In genomic region chr1:23492981-23493380, GRCm38 (mm10) we compare ENCODE assay signal across 17 mouse cellular contexts.
A peak's percentile ranks its signal among the peaks of the same experiment; 100 is the strongest.
DNase-seq lines count a peak whose midpoint lies in the region.
"Had no signal": no experiment of that assay in that cellular context is flagged by ENCODE, and none has a peak within 500 bp of the region (broad histone marks: within the 10 kb centered on the region; RNA-seq: fewer than 3 reads in every experiment).

No protein-coding gene starts in this region.

- DNase-seq in gastrocnemius, adult 18-20 months (ENCODE audit: low spot score), result peak; percentile 6
- DNase-seq in gastrocnemius, postnatal 14 days, result no peak
- DNase-seq in kidney, postnatal 14 days, result peak; percentile 13
- DNase-seq in kidney, postnatal 10 days, result no peak
- DNase-seq in skeletal muscle tissue, adult 2 months (ENCODE audit: low read depth, low spot score), result peak; percentile 13
- DNase-seq in layer of hippocampus, adult 18-20 months (ENCODE audit: low spot score in 2 of 2), result no peak
- DNase-seq: adrenal gland, adult 2 months; adrenal gland, postnatal 14 days; B cell, adult 2 months; cerebellum, adult 18-20 months; cerebellum, adult 9-10 months; cerebellum, postnatal 25 days; embryo, embryonic 11 days; forebrain, postnatal 0 days; gastrocnemius, postnatal 36 days; heart, postnatal 36 days; kidney, adult 2 months had no signal

- intact Hi-C loops in gastrocnemius, postnatal 14 days (cut with DNase I; ENCODE audit: low total_unique reads), result no loop called here

Comparison
In these comparisons a context has a peak if more than half of its experiments do, and no peak if none do; other contexts are left out.
1. DNase-seq: peak in gastrocnemius, adult 18-20 months (single experiment), kidney, postnatal 14 days (single experiment) and skeletal muscle tissue, adult 2 months (single experiment); none in gastrocnemius, postnatal 14 days (single experiment), kidney, postnatal 10 days (single experiment) and layer of hippocampus, adult 18-20 months (0 of 2).